Mouse (Mus musculus) T-cell, adult 2 months (primary cell): ENCODE measurements around the gene Prkcb.

Source experiments
- DNase-seq: peaks from one replicate; pipeline ENCODE4 v3.0.0; 2022; ENCODE audit warnings: low spot score

Gene Prkcb

DNA sequence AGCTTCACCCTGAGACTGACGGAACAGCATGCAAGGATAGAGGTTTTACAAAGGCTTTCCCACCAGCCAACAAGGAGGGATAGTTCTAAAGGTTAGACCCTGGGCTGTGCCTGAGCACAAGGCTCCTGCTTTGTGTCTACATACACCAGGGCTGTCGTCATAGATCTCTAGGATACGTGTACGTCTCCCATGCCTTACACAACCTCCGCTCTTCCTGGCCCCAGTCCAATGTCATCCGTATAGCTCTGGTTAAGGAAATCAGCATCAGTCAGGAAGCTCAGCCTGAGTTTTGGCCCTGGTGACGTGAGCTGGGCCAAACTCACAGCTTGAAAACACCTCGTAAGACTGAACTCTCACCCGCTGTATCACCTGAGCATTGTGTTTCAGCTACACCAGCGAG is 307.3 kb downstream of the Prkcb start:
- no peak for DNase-seq

GRCm38 (mm10) chr7:122596596-122597170 is 308.1 kb downstream of the Prkcb start:
- DNase-seq = no peak

DNA sequence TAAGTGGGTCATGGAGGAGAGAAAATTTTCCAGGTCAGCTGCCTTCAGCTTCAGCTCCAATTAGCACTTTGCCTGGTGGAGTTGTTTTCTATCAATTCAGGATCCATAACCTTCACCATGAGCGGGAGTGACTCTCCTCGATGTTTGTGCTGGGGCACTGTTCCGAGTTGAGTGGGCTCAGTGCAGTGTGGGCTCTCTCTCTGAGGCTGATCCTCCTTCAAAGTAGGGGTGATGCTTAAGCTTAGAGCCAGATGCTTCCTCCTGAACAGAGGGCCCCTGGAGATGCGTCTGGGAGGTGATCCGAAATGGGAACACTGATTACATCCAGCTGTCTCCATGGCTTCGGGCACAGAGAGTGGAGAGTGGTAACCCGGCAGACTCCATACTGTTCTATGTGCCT is 308.8 kb downstream of the Prkcb start:
- DNase-seq = no peak

DNA sequence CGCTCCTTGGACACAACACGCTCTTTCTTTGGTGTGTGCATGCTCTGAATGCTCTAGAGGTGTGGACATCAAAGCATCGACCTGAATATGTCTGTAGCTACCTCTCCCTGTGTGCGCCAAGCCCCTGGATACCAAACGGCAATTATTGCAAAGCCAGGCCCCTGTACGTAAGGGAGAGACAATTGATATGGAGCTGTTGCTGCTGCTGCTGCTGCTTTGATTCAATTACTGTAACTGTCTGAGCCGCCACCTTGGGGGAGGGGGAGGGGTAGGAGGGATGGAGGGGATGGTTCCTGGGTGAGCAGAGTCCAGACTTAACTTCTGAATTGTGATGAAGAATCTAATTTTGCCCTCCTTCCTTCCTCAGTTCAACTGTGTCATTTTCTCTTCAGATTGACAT is 312.3 kb downstream of the Prkcb start:
- DNase-seq = no peak

DNA sequence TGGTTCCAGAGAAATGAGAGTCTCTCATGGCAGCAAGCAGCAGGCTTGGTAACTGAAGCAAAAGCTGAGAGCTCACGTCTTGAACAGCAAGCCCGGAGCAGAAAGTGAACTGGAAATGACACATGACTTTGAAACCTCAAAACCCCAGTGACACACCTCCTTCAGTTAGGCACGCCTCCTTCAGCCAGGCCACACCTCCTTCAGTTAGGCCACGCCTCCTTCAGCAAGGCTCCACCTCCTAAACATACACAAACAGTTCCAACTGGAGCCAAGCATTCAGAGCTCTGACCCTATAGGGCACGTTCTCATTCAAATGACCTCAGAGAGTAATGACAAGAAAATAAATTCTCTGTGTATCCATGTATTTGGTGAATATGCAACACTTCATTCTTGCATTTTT is 316.5 kb downstream of the Prkcb start:
- peak; percentile 8 for DNase-seq

DNA sequence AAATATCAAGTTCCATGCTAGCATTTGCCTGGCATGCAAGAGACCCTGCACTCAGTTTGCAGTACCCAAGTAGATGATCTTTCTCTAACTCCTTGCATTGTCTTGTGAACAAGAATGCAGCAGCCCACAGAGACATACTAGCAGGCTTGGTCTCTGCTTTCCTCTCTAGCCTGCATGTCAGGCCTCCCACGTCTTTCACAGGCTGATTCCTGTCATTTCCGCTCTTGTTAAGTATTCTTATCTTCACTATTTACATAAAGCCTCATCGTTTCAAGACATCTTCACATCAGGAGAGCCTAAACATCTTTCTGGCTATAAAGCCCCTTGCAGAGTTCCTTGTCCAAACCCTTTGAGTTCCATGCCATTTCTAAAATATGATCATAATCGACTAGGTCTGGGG is 320.9 kb downstream of the Prkcb start:
- no peak for DNase-seq

GRCm38 (mm10) chr7:122610161-122610560 is 321.6 kb downstream of the Prkcb start:
- no peak for DNase-seq

DNA sequence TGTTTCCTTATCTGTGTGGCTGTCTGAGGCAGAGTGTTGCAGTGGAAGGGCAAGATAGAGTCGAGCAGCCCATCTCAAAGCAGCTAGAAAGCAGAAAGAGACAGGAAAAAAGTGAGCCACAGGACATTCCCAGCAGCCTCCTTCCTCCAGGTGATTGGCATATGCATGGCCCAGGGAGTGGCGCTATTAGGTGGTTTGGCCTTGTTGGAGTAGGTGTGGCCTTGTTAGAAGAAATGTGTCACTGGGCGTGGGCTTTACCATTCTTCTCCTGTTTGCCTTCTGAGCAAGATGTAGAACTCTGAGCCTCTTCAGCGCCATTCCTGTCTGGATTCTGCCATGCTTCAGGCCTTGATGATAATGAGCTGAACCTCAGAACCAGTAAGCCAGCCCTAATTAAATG is 325.3 kb downstream of the Prkcb start:
- DNase-seq = no peak

DNA sequence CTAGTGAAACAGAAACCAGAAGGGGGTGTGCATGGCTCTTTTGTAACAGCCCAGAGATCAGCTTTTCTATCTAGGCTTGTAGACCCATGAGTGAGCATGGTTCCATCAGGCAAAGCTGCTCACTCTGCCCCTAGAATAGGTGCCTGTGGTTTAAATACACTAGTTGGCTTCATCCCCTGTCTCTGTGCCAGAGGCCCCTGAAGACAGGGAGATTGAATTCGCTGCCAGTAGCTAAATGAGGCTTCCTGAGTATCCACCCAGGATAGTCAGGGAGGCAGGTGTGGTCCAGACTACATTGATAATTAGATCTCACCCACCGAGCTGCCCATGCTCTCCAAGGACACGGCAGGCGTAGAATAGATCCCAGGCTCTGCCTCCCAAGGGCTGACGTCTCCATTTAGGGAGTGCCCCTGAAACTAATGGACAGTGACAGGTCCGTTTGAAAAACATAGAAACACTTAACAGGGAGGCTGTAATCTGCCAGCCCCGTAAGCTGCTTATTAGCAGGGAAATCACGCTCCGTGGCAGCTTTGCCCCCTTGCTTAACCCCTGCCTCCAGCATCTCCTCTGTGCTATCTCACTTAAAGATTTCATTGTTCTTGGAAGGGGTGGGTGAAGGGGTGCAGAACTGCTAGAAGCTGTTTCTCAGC is 333.7 kb downstream of the Prkcb start:
- no peak for DNase-seq

- DNase-seq = no peak
Measured at GRCm38 (mm10) chr7:122623753-122624152, 335.2 kb downstream of the Prkcb start.

DNA sequence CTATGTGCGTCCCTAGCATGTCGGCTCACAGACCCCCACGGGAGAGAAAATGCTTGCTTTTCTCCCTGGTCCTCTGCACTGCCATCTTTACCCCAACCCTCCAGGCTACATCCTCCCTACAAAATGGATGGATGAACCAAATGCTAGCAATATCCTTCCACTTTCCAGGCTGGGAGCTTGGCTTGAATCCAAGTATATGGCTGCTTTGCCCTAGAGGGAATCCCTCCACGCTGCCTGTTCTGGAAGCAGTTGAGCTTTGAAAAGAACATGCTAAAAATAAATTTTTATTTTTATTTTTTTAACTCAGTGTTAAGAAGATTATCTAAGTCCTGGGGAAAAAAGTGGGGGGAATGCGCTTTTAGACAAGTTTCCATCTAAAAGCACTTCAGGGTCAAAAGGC is 339.5 kb downstream of the Prkcb start:
- no peak for DNase-seq

DNA sequence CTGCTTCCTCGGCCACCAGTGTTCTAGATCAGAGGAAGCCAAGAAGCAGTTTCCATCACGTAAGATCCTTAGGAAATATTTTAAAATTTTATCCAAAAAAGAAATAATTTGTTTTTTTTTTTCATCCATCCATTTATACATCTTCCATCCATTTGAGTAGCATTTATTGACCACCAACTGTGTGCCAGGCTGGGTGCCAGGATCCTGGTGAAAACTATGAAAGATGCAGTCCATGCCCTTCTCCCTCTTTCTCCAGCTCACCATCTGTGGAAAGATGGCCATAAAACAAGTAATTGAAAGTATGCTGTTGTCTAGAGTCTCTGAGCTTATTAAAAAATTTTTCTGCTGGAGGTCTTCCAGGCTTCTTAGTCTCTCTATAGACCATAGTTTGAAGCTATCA is 341.8 kb downstream of the Prkcb start:
- no peak for DNase-seq

DNA sequence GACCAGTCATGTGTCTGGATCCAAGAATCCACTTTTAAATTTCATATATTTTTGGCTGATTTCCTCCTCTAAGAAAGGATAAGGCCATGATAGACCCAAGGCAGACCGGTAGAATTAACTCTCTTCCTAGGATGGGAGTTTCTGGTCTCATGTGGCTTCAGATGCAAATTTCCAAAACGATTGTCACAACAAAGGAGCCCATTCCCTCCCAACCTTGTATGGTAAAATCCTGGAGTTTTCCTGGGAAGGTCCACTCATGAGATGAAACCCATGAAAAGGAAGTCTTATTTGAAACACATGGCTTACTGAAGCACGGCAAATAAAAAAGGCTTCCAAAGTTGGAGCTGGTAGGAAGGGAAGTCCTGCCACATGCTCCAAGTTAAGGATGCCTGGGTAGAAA is 342.6 kb downstream of the Prkcb start:
- DNase-seq = no peak

GRCm38 (mm10) chr7:122632946-122633345 is 344.4 kb downstream of the Prkcb start:
- no peak for DNase-seq

DNA sequence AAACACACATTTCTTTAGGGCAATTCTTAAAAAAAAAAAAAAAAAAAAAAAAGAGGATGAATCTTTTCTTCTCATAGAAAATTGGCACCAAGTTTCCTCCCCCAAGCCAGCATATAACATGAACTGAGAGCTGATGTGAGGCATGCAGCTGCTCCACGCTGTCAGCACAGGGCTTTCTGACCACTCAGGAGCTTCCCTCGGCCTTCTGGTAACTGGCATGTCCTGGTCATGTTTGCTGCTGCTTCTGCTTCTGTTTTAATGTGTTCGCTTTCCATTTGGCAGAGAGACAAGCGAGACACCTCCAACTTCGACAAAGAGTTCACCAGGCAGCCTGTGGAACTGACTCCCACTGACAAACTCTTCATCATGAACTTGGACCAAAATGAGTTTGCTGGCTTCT is 344.9 kb downstream of the Prkcb start:
- no peak for DNase-seq

- DNase-seq = no peak
Measured at GRCm38 (mm10) chr7:122643676-122644075, 355.1 kb downstream of the Prkcb start.

DNA sequence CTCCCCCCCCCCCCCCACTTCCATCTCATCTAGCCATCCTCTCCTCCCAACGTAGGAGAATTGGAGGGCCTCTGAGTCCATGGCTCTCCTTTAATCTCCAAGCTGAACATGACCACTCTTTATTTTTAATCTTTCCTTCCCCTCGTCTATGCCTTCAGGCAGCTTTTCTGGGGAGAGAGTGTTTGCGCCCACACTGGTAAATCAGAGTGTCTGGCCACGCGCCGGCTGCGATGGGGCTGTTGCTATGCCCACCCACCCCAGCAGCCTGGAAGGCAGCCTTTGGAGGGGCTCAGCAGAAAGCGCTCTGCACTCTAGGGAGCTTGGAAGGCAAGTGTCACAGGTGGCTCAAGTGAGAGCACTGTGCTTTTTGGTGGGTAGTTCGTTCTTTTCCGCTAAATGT is 360.8 kb downstream of the Prkcb start:
- no peak for DNase-seq

- no peak for DNase-seq
Measured at GRCm38 (mm10) chr7:122652523-122652922, 364.0 kb downstream of the Prkcb start.

GRCm38 (mm10) chr7:122656671-122657070 is 368.1 kb downstream of the Prkcb start:
- DNase-seq = no peak

DNA sequence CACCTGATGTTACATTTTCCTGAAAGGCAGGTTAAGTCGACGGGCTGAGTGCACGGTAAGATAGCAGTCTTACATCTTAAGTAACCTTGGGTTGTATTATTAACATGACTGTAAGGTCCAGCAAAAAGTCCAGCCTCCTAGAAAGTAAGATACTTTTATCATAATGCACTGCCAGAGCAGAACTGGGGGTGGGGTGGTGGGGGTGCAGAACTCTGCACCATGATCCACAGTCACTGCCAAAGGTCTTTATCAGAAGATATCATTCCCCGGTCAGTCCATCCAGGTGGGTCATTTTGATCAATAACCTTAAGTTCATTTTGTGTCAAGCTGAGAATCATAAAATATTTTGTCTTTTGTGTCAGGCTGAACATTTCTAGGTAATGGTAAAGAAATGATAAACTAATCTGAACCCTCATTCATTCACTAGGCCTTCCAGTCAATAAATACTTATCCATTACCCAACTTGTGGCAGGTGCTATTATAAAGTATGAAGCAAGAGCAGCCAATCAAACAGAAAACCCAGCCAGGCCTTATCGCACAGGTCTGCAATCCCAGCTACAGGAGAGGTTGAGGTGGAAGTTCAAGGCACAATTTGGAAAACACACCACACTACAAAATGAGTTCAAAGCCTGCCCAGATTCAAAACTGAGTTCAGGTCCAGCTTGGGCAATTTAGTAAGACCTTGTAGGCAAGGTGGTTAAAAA is 369.0 kb downstream of the Prkcb start:
- no peak for DNase-seq

- DNase-seq = no peak
Measured at GRCm38 (mm10) chr7:122665311-122666049, 376.9 kb downstream of the Prkcb start.

- DNase-seq = peak; percentile 1
Measured at GRCm38 (mm10) chr7:122667903-122668302, 379.4 kb downstream of the Prkcb start.

DNA sequence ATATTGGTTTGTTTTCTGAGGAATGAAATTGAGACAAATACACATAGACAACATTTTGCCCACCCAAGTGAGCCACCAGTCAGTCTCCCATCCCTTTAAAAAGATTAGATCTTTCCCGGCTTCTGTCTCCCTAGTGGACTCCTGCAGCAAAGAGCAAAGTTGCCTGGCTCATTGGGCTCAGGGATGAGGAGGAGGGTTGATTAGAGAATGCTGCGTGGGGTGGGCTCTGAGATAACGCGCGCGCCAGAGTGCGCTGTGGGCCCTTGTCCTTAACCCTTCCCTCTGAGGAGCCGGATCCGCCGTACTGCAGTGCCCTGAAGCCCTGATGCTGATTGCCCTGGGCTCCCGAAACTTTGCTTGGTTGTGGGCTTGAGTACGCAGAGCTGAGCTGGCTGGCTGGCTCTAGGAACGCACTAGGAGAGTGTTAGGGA is 381.9 kb downstream of the Prkcb start, which contains the start of gene Cacng3:
TSS of gene Cacng3 (plus strand) at position 51 of the 431 bp plus-strand sequence.
- no peak for DNase-seq
